Mouse (Mus musculus) testis, adult 2 months (tissue): ENCODE measurements around the gene Kctd17.
A peak's percentile ranks its signal among the peaks of the same experiment; 100 is the strongest.

Experiments
- CTCF ChIP-seq: fragments of 200-500 bp; IDR thresholded peaks from 2 replicates; pipeline ENCODE4 v1.5.1; 2012; ENCODE audit warnings: low read depth, mild to moderate bottlenecking, inconsistent platforms, low read length, moderate library complexity; ENCODE audit not compliant: control insufficient read depth, insufficient read depth, insufficient replicate concordance
- POLR2A ChIP-seq: fragments of 200-500 bp; IDR thresholded peaks from 2 replicates; pipeline ENCODE4 v1.6.1; 2012; ENCODE audit warnings: low read depth, mild to moderate bottlenecking, inconsistent platforms, low read length, moderate library complexity; ENCODE audit not compliant: control insufficient read depth

- TF ChIP-seq CTCF (peak; percentile 81), POLR2A (no peak)
These were observed 19.6 kb downstream of the Kctd17 start for GRCm38 (mm10) chr15:78447746-78448535.
